Mouse (Mus musculus) kidney, postnatal 10 days (tissue): ENCODE results near the gene Usp2.

Source experiments
- DNase-seq: peaks from one replicate; pipeline ENCODE4 v3.0.0; 2021; ENCODE audit warnings: mixed read lengths

Usp2 gene

DNA sequence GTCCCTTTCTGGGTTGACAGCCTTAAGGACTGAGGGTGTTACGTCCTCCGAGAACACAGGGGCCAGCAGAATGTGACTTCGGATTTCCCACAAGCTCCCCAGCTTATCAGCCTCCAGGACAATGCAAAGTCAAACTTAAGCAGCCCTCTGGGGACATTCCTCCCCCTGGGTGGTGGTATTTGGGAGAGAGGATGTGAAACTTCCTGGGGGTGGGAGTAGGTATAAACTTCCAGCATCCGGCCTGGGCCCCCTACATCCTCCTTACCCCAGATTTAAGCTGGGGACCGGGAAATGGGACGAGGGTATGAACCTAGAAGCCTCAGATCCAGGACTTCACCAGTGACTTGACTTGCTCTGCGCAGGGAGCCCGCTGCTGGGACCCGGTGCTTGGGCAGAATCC, 62.8 kb downstream of the Usp2 start:
- DNase-seq: no peak

DNA sequence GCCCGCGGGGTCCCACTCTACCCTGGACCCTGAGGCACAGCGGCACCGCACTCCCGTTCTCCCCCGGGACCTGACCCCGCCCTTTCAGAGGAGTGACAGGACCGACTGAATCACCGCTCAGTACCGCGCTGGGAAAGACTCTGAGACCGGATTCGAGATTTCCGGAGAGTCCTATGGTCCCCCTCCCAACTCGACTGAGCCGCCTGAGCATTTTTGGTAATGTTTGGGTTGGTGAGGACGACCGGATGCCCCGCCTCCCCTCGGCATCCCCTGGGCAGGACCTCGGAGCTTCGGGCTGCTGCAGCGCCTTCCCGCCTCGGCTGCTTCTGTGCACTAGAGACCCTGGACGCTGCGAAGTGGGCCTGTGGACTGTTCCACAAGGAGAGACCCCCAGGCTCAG, 63.2 kb downstream of the Usp2 start:
- peak; percentile 91 for DNase-seq

DNA sequence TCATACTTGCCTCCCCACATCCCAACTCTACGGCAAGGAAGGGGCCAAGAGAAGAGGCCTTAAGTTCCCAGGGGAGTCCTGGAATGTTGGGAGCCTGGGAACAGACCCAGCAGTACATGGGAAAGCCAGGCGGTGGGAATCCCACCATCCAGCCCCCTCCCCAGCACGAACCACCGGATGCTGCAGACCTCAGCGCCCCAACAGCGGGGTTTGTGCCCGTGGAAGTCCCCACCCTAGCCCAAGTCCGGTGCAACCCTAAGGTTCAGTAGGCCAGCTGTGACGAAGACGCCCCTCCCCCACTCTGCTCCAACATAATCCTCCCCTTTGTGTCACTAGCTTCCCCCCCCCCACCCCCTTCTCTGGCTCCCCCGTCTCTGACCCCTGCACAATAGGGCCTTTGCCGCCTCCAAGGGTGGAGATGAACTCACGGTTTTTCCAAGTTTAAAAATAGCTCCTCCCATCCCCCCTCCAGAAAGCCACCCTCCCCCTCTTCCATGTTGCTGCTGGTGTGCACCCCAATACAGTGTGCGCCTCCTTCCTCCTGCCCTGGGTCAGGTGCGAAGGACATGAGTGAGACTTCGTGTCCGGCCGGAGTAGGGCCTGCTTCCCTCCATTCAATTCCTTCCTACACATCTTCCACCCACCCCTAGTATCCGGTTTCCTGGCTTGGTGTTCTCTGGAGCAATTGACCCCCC, 63.9 kb downstream of the Usp2 start:
- DNase-seq: peak; percentile 85

DNA sequence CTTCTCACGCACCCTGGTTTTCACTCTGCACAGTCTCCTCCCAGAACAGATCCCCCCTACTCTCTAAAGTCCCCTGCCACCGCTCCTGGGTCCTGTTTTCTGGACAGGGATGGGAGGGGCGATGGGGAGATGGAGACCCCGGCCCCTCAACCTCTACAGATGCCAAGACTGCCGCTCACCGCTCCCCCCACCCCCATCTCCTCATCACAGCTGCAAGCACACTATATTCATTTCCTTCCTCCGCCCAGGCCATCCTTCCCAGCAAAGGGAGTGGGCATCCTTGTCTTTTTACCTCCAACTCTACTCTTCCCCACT, 64.4 kb downstream of the Usp2 start:
- DNase-seq: peak; percentile 52

DNA sequence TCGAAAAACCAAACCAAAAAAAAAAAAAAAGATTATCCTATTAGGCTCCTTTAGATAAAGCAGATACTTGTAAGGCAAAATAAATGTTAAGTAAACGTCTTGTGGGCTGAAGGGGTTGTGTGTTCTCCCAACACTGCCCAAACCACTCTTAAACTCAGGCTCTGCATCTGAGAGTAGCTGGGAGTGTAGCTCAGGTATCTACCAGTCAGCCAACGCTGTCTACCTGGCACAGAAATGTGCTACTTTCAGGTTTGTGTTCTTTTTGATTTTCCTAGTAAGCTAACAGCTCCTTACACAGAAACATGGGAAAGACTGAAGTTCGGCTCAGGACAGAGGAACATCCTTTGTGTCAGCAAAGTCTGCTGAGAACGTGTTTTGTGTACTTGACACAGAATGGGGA, 65.4 kb downstream of the Usp2 start:
- DNase-seq: no peak

DNA sequence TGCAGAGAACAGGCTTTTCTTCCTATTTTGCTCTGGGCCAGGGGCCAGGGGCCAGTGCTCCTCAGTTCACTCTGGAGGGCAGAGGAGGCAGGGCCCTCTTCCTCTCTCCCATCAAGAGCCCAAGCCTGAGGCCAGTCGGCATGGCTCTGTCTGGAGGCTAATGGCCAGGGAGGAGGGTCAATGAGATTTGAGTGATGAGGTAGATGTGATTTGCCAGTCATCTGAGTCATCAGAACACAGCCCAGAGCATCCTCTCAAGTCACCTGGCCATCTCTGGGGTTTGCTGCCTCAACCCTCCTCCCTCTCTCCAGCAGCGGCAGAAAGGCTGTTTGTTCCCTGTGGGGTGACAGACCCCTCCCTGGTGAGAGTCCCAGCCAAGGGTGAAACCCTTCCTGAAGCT, 66.5 kb downstream of the Usp2 start:
- peak; percentile 33 for DNase-seq

DNA sequence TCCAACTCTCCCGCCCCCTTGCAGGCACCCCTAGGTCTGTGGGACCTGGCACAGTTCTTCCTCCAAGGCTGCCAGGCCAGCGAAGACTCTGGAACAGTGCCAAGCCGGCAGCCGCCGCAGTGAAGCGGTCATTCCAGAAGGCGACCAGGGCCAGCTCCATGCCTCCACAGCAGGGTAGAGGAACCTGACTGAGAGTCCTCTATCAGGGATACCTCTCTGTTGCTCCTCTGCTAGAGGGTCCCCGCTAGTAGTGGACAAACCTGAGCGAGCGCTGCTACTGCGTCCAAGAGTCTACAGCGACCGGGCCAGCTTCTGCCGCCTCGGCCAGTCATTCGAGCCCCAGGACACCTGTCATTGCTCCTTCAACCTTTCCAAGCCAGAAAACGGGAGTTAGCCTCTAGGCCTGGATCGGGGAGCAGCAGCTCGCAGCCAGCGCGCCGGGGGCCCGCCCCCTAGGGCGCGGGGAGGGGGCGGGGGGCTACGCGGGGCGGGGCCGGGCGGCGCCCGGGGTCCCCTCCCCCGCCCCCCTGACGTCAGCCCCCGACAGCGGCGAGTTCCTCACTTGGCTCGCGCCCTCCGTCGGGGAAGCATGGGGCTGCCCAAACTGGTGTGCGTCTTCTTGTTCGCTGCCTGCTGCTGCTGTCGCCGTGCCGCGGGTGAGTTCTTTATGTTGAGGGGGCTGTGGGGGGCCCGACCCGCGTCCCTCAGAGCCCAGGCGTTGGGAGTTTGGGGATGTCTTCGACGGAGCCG, 67.5 kb downstream of the Usp2 start, which contains the start of gene Mcam:
Gene Mcam (plus strand): TSS at position 369 of the 750 bp plus-strand sequence.
- peak; percentile 88 for DNase-seq

DNA sequence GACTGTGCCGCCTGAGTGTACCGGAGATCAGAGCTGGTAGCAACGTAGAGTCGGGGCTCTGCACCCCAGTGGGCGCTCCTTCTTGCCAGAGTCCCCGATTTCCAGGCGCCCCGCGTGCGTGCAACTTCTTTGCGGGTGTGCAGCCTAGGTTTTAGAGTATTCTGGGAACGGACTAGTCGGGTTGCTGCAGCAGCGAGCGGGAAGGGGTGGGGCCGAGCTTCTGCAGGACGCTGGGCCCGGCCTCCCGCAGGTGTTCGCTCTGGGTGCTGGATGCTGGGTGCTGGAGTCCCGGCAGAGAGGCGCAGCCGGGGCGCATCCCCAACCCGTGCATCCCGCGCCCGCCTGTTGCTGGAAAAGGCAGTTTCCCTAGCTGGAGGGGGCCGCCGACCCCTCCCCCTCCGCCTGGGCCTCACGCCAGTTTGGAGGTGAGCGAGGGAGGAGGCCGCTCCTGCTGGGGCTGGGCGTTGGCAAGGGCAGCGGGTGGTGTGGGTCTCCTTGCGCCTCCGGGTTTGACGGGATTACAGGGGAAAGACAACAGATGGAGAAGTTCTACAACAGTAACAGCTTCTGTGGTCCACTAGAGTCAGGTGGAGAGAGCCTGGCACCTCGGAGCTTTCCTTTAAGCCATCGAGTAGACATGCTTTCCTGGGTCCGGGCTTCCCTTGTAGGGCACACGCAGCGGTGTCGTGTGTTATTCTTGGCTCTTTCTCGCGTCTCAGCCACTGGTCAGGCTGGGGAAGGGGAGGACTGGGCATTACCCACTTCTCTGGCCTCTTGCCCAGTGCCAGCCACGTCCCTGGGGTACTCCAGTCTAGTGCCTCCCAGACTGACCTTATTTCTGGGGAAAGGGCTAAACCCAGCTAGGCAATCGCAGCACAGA, 68.3 kb downstream of the Usp2 start:
- peak; percentile 85 for DNase-seq

DNA sequence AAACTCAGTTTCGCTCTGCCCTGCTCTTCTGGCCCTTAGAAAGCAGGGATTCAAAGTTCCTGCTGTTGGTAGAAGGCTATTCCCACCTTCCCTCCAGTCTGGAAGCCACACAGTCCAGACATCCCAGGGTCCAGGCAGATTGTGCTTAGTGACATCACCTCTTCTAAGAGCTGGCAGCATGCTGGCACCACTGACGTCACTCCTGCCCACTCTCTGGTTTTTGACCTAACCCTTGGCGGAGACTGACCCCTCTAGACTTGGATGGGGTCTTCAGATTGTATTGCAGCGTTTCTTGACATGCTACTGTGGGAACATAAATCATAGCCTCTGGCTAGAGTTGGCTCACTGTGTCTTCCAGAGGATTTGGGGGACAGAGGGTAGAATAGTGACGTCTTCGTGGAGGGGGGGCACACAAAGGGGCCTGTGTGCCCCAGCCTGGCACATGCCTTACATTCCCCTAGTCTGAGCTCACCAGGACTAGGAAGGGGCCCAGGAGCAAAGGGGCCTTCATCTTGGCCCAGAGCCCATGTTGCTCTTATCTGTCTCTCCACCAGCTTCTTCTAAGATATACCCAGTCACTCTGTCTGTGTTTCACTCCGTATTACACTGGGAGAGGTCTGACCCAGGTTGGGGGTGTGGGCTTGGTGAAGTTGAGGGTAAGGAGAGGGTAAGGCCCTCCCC, 69.0 kb downstream of the Usp2 start:
- no peak for DNase-seq

DNA sequence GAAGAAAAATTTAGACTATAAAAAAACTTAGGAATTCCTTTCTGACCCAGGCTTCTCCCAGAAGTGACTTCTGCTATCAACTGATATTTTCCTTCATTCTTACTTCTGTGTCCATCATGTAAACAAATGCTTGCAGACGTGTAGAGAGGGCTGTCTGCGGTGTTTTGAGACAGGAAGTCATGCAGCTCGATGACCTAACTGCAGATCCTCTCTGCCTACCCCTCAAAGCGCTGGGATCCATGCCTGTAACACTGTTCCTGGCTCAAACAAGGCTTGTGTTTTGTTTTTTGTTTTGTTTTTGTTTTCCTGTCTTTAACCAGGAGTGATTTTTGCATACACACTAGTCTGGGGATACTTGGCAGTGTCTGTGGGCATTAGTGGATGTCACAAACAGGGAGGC, 71.0 kb downstream of the Usp2 start:
- no peak for DNase-seq

DNA sequence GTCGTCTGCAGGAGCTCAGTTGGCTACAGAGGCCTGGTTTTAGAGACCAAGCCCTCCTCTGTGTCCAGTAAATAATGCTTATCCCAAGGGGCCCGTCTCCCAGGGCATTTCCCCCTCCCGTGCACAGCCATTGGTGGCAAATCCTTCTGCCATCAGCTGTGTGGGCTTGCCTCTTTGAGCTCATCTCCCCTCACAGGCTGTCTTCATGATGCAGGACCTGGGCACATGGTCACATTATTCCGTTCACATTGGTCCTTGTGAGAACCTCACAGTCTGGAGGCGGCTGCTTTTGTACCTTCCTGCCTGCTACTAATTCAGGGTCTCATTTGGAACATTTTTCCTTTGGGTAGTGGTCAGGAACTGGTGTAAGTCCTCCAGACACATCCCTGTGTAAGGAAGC, 75.1 kb downstream of the Usp2 start:
- no peak for DNase-seq

DNA sequence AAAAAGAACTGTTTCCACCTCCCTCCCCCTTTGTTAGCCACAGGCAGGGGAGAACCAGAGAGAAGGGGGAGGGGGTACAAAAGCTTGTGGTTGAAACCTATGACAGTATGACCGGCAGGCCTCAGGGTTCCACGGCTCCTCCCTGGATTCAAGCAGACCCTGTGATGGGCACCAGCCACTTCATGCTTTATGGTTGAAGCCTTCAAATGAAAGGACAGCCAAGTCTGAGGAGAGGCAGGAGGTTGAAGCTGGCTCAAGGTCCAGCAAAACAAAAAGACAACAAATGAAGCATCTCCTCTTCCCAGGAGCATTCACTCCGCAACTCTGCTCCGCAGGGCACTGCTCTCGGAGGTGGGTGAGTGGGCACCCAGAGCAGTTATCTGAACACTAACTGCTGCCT, 76.6 kb downstream of the Usp2 start:
- DNase-seq: no peak

DNA sequence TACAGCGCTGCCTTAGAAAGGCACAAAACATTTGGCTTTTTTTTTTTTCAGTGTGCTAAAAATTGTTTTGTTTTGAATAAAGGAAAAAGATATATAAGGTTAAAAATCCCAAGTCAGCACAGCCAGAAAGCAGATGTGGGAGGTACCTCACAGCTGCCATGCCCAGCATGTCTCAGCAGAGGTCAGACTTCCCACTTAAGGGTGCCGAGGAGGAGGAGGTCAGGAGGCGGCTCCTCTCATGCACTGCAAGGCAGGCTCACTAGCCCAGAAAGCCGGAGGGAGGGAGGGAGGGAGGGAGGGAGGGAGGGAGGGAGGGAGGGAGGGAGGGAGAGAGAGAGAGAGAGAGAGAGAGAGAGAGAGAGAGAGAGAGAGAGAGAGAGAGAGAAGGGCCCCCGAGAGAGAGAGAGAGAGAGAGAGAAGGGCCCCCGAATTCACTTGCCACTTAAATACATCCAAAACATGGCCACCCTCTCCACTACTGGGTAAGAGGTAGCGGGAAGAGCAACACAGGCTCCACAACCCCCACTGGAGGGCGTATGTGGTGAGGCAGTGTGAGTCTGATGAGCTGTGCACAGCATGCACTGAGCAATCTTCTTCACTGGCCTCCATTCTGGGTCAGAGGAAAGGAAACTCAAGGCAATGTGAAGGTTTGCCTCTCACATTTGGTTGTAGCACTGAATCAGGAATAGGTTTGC, 77.3 kb downstream of the Usp2 start:
- DNase-seq: peak; percentile 70

DNA sequence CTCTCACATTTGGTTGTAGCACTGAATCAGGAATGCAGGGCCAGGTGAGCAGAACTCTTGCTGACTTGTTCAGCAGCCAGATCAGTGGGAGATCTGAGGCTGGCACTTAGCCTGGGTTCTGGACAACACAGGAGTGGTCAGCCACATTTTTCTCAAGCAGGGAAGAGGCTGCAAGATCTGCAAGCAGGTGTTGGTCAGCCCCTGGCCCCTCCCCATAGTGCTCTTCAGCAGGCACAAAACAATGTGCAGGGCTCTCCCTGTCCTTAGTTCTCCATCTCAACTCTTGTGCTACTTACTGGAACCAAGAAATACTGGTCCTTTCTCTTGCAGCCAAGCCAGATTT, 77.9 kb downstream of the Usp2 start:
- DNase-seq: no peak
